Mouse (Mus musculus): ENCODE measurements around the gene Slit1.

GRCm38 (mm10) chr19:41734685-41735084 is 8.8 kb downstream of the Slit1 start:
- TF ChIP-seq CTCF (IDR thresholded peaks at IDR 0.05; ENCODE audit: borderline replicate concordance, control insufficient read depth, extremely low read depth, insufficient read depth, low read length, poor library complexity) = no peak
- TF ChIP-seq POLR2A (IDR thresholded peaks at IDR 0.05; ENCODE audit: control insufficient read depth, extremely low read depth, insufficient read depth, low read length, poor library complexity) = no peak
